Mouse (Mus musculus) brown adipose tissue, adult 24 weeks (tissue): ENCODE measurements at regions not wholly inside any gene's neighbourhood (a gene's known extent, or its start where the extent isn't known, plus 50 kb on each side); places are given as distances from the start of the nearest gene placed in this dataset.

ENCODE experiments used
- H3K27ac ChIP-seq: fragments of 200-500 bp; replicated peaks from 2 replicates; pipeline ENCODE4 v1.5.1; 2012; ENCODE audit warnings: low read depth, mild to moderate bottlenecking, low read length
- H3K4me1 ChIP-seq: fragments of 200-500 bp; 2 replicates; pipeline ENCODE4 v1.6.1; 2012; ENCODE audit warnings: low read length, mixed read lengths; ENCODE audit not compliant: control insufficient read depth, insufficient read depth, insufficient read length
- H3K4me3 ChIP-seq: fragments of 200-500 bp; 2 replicates; pipeline ENCODE4 v1.5.1; 2012; ENCODE audit warnings: low read depth, mild to moderate bottlenecking, low read length, moderate library complexity; ENCODE audit not compliant: insufficient read depth

DNA sequence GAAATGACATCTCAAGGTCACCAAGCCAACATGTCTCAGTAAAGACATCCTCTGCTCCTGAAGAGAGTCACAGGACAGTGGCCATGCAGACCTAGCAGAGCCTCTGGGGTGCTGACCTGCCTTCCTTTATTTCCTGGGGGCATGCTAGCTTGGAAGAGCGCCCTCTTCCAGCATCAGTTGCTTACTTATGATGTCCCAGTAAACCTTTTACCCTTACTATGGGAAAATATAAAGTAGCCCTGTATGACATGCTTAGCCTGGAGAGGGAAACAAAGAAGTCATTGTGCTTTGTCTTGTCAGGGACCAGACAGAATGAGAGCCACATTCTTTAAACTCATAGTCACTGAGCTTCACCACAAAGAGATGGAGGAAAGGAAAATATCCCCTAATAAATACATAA, 82.9 kb downstream of the Postn start:
- Histone ChIP-seq H3K4me3 (no peak overlapping the region), H3K27ac (no peak overlapping the region)

DNA sequence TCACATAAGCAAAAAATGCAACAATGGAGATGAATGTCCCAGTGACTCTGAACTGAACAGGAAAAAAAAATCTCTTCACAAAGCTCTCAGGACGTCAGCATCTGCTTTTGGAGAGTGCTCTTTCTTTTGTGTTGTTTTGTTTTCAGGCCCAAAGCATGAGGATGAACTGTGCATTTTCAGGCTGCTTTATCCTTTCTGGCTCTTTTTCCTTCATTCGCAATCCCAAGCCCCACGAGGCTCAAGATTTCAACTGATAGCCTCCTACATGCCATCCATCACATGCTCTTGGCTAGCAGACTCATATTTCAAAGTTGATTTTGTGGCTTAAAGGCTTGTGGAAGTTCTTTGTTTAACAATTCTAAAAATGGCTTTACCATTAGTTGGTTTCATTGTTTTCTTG, 86.0 kb downstream of the Postn start:
- no peaks in the 10 kb centered on the region for H3K4me1 ChIP-seq
- no peak overlapping the region for H3K4me3 ChIP-seq
- H3K27ac ChIP-seq: no peak overlapping the region

More for the DNA sequence above, 82.9 kb downstream of the Postn start:
- H3K4me1 ChIP-seq: no peaks in the 10 kb centered on the region

DNA sequence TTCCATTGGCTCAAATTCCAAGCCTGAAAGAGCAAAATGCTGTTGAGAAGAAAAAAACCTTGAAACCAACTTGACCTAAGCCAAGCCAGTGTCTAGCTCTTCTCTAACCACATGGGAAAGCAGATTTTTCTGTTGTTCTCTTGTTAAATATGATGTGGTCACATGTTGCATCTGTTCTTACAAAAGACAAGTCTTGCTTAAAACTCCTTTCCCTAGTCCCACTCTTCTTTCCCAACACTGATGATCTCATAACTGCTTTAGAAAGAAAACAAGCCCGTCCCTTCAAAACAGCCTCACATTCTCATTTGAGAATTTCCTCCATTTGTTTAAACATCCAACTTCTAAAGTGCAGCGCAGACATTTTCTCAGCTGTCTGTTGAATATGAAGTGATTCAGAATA, 96.5 kb downstream of the Postn start:
- no peaks in the 10 kb centered on the region for H3K4me1 ChIP-seq
- H3K27ac ChIP-seq: no peak overlapping the region
- no peak overlapping the region for H3K4me3 ChIP-seq

DNA sequence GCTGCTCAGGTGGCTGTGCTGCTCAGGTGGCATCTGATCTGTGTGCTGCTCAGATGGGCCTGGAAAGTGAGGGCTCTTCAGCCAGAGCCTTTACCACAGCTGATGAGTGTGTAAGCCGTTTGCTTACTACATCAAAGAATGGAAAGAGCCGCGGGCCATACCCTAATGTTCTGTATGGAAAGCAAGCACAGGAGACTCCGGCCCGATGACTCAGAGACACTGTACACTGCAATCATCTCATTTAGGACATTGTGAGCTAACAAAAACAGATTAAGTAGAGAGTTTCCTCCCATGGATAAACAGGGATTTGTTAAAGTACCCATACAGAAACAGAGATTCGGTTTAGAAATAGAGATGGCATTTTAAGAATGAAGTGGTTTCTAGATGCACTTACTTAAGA, 100.5 kb downstream of the Postn start:
- H3K27ac ChIP-seq: no peak overlapping the region
- H3K4me1 ChIP-seq: no peaks in the 10 kb centered on the region
- H3K4me3 ChIP-seq: no peak overlapping the region

DNA sequence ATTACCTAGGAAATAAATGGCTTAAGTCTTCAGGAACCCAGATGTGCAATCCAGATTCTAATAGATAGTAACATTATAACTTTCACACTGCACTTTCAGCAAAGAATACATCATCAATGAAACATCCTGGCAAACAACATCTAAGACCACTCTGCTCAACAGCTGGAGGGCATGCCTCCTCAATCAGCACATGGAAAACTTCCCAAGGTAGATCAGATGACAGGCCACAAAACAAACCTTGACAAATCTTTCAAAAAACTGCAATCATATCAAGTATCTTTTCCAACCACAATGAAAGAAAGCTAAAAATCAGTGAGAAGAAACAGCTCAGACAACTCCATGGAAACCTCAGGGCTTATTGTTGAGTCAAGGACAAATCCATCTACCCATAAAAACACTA, 105.2 kb downstream of the Postn start:
- Histone ChIP-seq H3K4me3 (no peak overlapping the region), H3K27ac (no peak overlapping the region)

DNA sequence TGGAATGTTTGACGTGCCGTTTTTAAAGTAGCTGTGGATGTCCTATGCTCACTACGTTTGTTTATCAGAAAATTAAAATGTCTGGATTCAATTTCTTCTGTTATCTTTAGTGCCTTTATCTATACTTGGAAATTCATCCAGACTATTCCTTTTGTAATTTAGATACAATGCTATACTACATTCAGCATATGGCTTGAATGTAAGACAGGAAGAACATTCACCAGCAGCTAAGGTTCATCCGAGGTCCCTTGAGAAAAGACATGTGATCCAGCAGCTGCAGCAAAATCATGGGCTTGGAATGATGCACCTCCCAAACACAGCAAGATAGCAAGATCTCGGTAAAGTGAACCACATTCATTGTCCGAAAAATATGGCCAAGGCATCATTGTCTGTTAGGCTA, 113.3 kb downstream of the Postn start:
- H3K4me1 ChIP-seq: peaks cover 2% of the 10 kb centered on the region; the same call in 1 of the 2 replicates
- no peak overlapping the region for H3K4me3 ChIP-seq
- H3K27ac ChIP-seq: peak overlapping the region; percentile 43

More for the DNA sequence above, 105.2 kb downstream of the Postn start:
- no peaks in the 10 kb centered on the region for H3K4me1 ChIP-seq

DNA sequence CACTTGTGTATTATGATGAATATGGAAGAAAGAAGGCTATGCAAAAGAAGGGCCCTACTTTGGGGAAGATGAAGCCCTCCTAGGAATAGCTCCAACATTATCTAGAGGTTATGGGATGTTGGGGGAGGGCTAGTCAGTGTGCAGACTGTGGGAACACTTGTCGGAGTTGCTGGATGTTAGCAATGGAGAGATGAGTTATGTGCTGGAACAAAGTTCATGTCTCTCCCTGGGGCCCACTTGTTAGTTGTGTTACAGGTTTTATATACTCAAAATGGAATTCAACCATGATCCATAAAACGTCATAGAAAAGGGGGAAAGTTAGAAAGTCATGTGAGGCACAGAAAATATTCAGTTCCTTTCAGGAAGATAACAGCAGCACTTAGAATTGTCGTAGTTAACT, 115.0 kb downstream of the Postn start:
- H3K27ac ChIP-seq: peak overlapping the region; percentile 70; the same call in 1 of the 2 replicates
- H3K4me3 ChIP-seq: no peak overlapping the region
- H3K4me1 ChIP-seq: peaks cover 2% of the 10 kb centered on the region; the same call in 1 of the 2 replicates

DNA sequence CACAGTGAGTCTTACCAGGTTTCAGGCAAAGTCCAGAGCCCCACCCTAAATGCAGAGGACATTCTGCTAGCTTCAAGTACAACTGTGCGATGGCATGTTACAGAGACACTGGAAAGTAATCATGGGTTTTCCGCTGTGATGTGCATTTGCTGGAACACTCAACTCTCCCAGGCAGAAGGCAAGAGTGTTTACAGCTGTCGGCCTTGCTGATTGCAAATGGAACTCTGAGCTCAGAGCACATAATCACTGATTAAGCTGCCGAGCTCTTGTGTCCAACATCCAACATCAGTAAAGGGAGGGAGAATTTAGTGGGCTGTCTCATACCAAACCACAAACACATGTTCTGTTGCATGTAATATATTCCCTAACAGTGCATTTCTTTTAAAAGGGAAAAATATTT, 117.1 kb downstream of the Postn start:
- H3K27ac ChIP-seq: no peak overlapping the region
- peaks cover 2% of the 10 kb centered on the region; the same call in 1 of the 2 replicates for H3K4me1 ChIP-seq
- no peak overlapping the region for H3K4me3 ChIP-seq

DNA sequence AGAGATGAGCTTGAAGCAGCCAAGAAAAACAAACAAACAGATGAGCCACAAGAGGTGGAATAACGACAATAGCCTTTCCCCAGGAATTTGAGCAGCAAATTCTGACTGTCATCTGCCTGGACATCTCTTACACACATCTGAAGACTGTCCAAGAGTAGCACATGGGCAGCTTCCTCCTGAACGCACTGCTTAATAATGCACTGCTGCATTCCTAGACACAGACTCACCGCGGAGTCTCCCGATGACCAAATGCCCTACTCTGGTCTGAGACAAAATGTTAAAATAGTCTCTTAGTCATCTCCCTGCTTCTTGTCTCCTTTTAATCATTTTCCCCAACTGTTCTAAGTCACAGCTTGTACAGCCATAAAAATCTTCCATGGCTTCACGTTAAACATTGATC, 119.3 kb downstream of the Postn start:
- no peak overlapping the region for H3K4me3 ChIP-seq
- H3K4me1 ChIP-seq: peaks cover 2% of the 10 kb centered on the region; the same call in 1 of the 2 replicates
- no peak overlapping the region for H3K27ac ChIP-seq

DNA sequence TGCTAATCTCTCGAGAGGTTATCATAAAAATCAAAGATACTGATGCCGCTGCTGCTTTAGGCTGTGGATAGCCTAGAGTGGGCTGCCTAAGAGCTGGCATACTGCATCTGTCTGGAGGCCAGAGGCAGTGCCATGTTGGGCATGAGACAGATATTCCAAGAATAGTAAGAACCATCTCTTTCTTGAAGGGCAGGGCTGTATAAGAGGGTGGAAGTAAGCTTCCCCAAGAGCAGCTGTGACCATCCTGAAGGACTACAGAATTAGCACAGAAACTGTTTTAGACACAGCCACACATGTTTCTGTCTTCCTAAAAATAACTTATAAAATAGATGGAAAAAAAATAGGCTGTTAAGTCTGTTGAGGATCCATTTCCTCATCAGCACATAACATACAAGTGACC, 126.4 kb downstream of the Postn start:
- H3K4me1 ChIP-seq: no peaks in the 10 kb centered on the region
- H3K27ac ChIP-seq: no peak overlapping the region
- H3K4me3 ChIP-seq: no peak overlapping the region

DNA sequence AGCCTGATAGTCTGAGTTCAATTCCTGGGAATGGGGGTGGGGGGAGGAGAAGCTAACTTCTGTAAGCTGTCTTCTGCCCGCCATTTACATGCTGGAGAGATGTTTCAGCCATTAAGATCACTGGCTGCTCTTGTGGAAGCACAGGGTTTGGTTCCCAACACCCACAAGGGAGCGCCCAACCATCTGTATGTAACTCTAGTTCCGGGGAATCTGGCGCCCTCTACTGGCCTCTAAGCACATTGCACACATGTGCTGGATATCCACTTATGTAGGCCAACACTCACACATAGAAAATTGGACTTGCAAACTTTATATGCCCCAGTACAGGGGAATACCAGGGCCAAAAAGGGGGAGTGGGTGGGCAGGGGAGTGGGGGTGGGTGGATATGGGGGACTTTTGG, 126.9 kb downstream of the Postn start:
- Histone ChIP-seq H3K4me1 (no peaks in the 10 kb centered on the region), H3K27ac (no peak overlapping the region), H3K4me3 (no peak overlapping the region)

DNA sequence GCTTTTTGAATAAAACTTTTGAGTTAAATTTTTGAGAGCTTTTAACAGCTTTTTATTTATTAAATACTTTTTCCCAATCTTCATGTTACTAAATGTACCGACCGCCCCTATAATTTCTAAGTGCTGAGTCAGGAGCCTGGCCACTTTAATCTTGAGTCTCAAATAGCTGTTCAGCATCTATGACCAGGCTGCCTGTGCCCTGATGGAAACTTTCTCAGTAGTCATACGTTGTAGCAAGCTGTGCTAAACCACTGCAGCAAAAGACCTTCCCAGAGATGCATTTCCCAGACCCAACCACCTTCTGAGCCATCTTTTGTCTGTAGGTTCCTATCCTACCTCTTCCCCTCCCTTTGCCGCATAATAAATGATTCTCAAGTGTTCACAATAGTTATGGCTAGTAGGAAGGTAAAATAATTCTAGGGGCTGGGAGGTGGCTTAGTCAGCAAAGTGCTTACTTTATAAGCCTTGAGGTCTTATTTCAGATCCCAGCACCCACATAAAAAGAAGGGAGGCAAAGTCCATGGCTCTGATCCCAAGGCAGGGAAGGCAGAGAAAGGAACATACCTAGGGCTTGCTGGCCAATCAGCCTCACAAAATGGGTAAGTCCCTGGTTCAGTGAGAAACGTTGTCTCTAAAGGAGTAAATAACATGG, 129.5 kb downstream of the Postn start:
- Histone ChIP-seq H3K27ac (no peak overlapping the region), H3K4me1 (no peaks in the 10 kb centered on the region; the same call in 1 of the 2 replicates)

DNA sequence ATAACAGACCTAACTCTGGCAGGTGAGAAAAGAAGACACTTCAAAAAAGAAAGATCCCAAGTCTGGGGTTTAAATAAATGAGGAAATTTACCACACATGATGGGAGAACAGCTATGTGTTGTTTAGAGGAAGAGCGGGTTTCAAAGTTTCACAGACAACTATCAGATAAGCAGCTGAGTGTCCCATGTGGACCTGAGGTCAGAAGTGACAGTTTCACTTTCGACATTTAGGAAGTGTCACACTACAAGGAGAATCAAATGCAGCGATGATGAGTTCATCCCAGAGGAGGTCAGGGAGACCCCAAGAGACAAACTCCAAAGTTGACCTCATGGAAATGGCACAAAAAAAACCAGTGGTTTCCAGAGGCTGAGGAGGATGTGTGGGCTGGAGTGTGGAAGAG, 132.7 kb downstream of the Postn start:
- Histone ChIP-seq H3K4me1 (no peaks in the 10 kb centered on the region; the same call in 1 of the 2 replicates), H3K4me3 (no peak overlapping the region), H3K27ac (no peak overlapping the region)

More for the DNA sequence above, 129.5 kb downstream of the Postn start:
- H3K4me3 ChIP-seq: no peak overlapping the region

DNA sequence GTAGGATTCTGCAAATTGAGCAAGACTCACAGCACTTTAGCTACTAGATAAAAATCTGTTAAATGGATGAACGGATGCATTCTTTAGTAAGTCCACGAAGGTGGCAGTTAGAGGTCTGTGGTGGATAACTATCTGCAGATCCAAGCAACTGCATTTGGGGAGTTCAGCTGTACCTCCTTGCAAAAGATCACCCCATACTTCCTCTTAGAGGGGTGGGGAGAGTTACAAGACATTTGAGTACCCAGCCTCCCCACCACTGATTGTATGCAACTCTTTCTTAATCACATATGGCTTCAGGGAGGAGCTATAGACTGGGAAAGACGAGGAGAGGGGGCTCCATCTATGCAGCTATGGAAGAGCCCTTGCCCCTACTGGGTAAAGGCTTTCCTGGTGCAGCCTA, 144.1 kb downstream of the Postn start:
- Histone ChIP-seq H3K27ac (no peak overlapping the region), H3K4me3 (no peak overlapping the region), H3K4me1 (no peaks in the 10 kb centered on the region)

DNA sequence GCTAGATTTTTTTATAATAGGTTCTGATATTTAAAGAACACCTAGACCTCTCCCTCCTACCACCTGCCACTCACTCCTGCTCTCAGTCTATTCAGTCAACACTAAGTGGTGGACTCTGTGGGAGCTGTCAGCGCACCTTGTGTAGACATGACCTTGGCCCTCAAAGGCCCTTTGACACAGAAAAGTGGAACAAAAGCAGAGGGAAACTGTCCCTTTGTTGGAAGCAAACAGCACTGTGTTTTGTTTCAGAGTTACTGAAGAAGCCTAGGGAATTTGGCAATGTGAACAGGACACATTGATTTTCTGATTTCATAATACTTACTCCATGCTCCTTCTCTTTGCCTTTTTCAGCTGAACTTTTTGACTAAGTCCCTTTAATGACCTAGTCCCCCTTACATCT, 146.7 kb downstream of the Postn start:
- no peak overlapping the region for H3K27ac ChIP-seq
- no peak overlapping the region for H3K4me3 ChIP-seq
- no peaks in the 10 kb centered on the region for H3K4me1 ChIP-seq

DNA sequence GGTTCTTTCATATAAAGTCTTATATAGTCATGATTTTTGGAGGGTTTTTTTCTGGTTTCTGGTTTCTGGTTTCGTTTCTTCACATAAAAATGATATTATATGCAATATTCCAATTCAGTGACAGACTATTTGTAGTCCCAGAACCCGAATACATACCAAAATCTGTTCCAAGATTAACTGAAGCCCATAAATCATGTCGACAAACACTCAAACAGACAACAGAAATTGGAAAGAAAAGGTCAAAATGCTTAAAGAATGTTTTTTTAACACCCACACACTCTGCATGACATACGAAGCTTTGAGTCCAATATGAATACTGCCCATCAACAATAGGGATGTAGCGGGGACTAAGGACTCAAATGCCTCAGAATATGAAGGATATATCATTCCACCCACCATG, 148.0 kb downstream of the Postn start:
- Histone ChIP-seq H3K27ac (no peak overlapping the region), H3K4me3 (no peak overlapping the region), H3K4me1 (no peaks in the 10 kb centered on the region)
